Mouse (Mus musculus): ENCODE measurements at regions not wholly inside any gene's neighbourhood (a gene's known extent, or its start where the extent isn't known, plus 50 kb on each side); places are given as distances from the start of the nearest gene placed in this dataset.

DNA sequence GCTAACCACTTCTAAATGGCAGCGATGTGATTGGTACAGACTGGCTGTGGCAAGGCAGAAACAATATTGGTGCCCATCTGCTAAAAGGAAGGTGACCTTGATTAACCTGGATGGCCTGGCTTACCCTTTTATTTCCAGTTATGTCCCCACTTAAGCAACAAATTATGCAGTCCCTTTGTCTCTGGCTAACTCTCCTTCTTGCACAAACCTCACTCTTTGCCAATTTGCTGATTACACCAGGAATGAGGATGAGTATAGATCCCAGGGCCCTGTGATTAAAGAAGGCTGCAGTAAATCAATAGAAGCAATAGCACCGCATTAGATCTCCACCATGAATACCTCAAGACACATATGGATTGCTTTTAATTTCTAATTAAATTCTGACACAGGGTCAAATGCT lies 87.7 kb upstream of the Gm9747 start:
- no peaks in the 10 kb centered on the region for H3K36me3 ChIP-seq (replicated peaks)
- no peak overlapping the region for H3K9ac ChIP-seq
- no peaks in the 10 kb centered on the region for H3K9me3 ChIP-seq (replicated peaks)
- no peak overlapping the region for H3K4me2 ChIP-seq
- H3K27ac ChIP-seq (replicated peaks): no peak overlapping the region
- no peaks in the 10 kb centered on the region for H3K27me3 ChIP-seq
- H3K4me1 ChIP-seq (replicated peaks): no peaks in the 10 kb centered on the region
- 67% methylated on average over 2 of the region's 2 CpGs for WGBS (ENCODE audit: insufficient replicate concordance)
- no peak for ATAC-seq (ENCODE audit: insufficient read depth)
- no peak overlapping the region for H3K4me3 ChIP-seq (replicated peaks)

DNA sequence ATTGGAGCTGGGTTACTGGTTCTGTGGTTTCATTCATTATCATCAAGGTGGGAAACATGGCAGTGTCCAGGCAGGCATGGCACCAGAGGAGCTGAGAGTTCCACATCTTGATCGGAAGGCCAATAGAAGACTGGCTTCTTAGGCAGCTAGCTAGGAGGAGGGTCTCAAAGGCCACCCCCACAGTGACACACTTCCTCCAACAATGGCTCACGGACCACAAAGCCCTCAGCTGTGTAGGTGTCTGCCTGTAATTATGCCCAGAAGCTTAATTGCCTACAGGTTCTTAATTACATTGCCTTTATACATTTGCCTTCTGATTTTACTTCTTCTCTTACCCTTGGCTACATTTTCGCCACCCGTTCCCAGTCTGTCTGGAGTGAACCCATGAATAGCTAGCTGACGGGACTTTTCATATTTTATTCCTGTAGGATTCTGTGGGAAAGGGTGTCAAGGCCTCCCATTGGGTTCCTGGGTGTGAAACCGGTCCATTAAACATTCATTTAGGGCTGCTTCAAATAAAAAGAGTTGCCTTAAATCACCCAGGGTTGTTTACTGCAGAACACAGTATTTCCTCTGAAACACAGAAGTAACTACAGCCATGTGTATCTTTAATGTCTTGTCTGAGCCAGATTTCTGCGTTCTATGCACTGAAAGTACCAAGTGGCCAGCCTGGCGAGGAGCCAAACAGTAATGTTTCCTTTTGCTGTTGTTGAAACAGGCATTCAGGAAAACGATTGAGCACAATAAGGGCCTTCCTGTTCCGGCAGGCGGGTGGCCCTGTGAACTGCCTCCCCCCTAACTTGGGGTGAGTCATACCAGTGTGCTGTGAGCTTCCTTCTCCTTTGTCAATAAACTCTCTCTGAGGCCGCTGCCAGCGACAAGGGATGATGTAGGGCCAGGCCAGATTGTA lies 82.4 kb upstream of the Gm9747 start:
- Histone ChIP-seq H3K36me3 (replicated peaks) (no peaks in the 10 kb centered on the region), H3K27me3 (no peaks in the 10 kb centered on the region), H3K4me2 (no peak overlapping the region), H3K9ac (no peak overlapping the region), H3K27ac (replicated peaks) (no peak overlapping the region), H3K4me1 (replicated peaks) (no peaks in the 10 kb centered on the region), H3K9me3 (replicated peaks) (no peaks in the 10 kb centered on the region), H3K4me3 (replicated peaks) (no peak overlapping the region)
- WGBS (ENCODE audit: insufficient replicate concordance): 24% methylated on average over 13 of the region's 13 CpGs
- ATAC-seq (ENCODE audit: insufficient read depth): no peak

DNA sequence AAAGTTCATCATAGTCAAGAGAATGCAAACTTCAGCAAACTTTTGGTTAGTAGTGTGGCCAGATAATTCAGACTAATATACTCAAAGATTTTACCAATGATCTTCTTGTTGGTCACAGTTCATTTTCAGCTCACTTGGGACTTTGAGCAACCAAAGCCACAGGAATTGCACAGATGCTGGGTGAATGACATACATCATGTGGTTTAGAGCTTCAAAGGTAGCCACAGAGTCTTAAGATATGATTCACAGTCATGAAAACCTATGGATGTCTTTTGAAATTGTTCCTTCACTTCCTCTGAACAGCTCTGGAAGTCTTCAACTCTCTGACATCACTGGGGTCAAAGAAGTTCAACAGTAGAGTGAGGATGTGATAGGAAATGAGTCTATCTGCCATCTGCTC lies 77.0 kb upstream of the Gm9747 start:
- Histone ChIP-seq H3K9me3 (replicated peaks) (no peaks in the 10 kb centered on the region), H3K4me2 (no peak overlapping the region), H3K9ac (no peak overlapping the region), H3K27me3 (no peaks in the 10 kb centered on the region), H3K27ac (replicated peaks) (no peak overlapping the region), H3K4me1 (replicated peaks) (no peaks in the 10 kb centered on the region), H3K36me3 (replicated peaks) (no peaks in the 10 kb centered on the region), H3K4me3 (replicated peaks) (no peak overlapping the region)
- no peak for ATAC-seq (ENCODE audit: insufficient read depth)

GRCm38 (mm10) chr1:82157013-82157412 lies 75.9 kb upstream of the Gm9747 start:
- Histone ChIP-seq H3K4me2 (no peak overlapping the region), H3K4me3 (replicated peaks) (no peak overlapping the region), H3K4me1 (replicated peaks) (no peaks in the 10 kb centered on the region), H3K9me3 (replicated peaks) (no peaks in the 10 kb centered on the region), H3K27ac (replicated peaks) (no peak overlapping the region), H3K27me3 (no peaks in the 10 kb centered on the region), H3K9ac (no peak overlapping the region), H3K36me3 (replicated peaks) (no peaks in the 10 kb centered on the region)
- no peak for ATAC-seq (ENCODE audit: insufficient read depth)
- 60% methylated on average over 1 of the region's 1 CpGs for WGBS (ENCODE audit: insufficient replicate concordance)

DNA sequence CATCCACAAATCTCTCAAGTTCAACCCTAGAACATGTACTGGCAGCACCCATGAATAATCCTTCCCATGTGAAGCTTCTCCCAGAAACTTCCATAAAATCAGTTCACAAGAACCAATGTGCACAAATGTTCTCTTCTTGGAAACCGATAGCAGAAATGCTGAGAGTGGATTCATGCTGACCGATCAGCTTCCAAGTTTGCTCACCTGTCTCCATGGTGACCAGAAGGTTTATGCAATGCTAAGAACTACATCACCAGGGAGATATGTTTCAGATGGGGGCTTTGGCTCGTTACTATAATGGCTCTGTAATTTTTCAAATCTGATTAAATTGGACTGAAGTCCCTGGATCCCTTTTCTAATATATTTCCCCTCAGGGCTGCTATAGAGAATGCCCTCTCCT lies 74.4 kb upstream of the Gm9747 start:
- H3K4me2 ChIP-seq: no peak overlapping the region
- no peak overlapping the region for H3K9ac ChIP-seq
- H3K4me3 ChIP-seq (replicated peaks): no peak overlapping the region
- no peaks in the 10 kb centered on the region for H3K27me3 ChIP-seq
- no peaks in the 10 kb centered on the region for H3K4me1 ChIP-seq (replicated peaks)
- no peaks in the 10 kb centered on the region for H3K9me3 ChIP-seq (replicated peaks)
- H3K36me3 ChIP-seq (replicated peaks): no peaks in the 10 kb centered on the region
- WGBS (ENCODE audit: insufficient replicate concordance): 51% methylated on average over 3 of the region's 3 CpGs
- ATAC-seq (ENCODE audit: insufficient read depth): no peak
- no peak overlapping the region for H3K27ac ChIP-seq (replicated peaks)

- Histone ChIP-seq H3K36me3 (replicated peaks) (no peaks in the 10 kb centered on the region), H3K4me3 (replicated peaks) (no peak overlapping the region), H3K27me3 (no peaks in the 10 kb centered on the region), H3K27ac (replicated peaks) (no peak overlapping the region), H3K9me3 (replicated peaks) (no peaks in the 10 kb centered on the region), H3K9ac (no peak overlapping the region), H3K4me2 (no peak overlapping the region), H3K4me1 (replicated peaks) (no peaks in the 10 kb centered on the region)
- no peak for ATAC-seq (ENCODE audit: insufficient read depth)
- WGBS (ENCODE audit: insufficient replicate concordance): 68% methylated on average over 3 of the region's 3 CpGs
These were observed 73.7 kb upstream of the Gm9747 start for GRCm38 (mm10) chr1:82159201-82159600.

DNA sequence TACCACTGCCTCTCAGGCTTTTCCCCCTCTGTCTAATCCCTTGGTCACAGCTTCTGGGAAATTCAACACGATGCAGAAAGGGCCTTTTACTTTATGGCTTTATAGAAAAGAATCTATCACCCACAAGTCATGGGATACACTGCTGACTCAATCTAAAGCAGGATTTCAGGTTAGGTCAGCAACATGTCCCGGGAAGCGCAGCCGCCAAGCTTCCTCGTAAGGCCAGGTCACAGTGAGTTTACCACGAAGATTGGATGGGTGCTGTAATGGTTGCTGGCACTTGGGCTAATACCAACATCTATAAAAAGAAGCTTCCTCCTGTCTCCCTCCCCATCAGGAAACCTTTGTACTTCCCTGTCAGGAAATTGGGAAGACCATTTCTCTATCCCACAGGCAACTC lies 70.0 kb upstream of the Gm9747 start:
- no peak for ATAC-seq (ENCODE audit: insufficient read depth)
- Histone ChIP-seq H3K4me3 (replicated peaks) (no peak overlapping the region), H3K4me2 (no peak overlapping the region), H3K36me3 (replicated peaks) (no peaks in the 10 kb centered on the region), H3K27me3 (no peaks in the 10 kb centered on the region), H3K4me1 (replicated peaks) (no peaks in the 10 kb centered on the region), H3K9ac (no peak overlapping the region), H3K27ac (replicated peaks) (no peak overlapping the region), H3K9me3 (replicated peaks) (no peaks in the 10 kb centered on the region)
- WGBS (ENCODE audit: insufficient replicate concordance): 66% methylated on average over 6 of the region's 6 CpGs

DNA sequence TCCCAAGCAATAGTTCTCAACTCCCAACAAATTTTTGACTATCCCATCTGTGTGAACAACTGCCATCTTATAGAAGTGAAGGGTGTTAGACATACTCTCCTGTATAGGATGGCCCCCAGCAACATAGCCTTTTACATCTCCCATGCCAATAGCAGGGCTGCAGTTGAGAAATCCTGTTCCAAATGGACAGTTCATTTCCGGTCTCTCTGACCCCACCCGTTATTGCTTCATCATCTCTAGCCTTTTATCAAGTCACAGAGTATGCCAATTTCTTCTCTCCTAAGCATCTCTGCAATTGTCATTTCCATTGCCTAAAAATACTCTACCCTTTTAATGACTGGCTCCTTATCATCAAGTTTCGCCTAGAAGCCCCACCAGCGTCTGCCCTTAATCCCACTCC lies 64.8 kb upstream of the Gm9747 start:
- Histone ChIP-seq H3K4me1 (replicated peaks) (no peaks in the 10 kb centered on the region; the same call in 1 of the 2 replicates), H3K27me3 (no peaks in the 10 kb centered on the region), H3K36me3 (replicated peaks) (no peaks in the 10 kb centered on the region), H3K9ac (no peak overlapping the region), H3K4me3 (replicated peaks) (no peak overlapping the region), H3K27ac (replicated peaks) (no peak overlapping the region), H3K9me3 (replicated peaks) (no peaks in the 10 kb centered on the region), H3K4me2 (no peak overlapping the region)
- WGBS (ENCODE audit: insufficient replicate concordance): 64% methylated on average over 4 of the region's 4 CpGs
- no peak for ATAC-seq (ENCODE audit: insufficient read depth)

DNA sequence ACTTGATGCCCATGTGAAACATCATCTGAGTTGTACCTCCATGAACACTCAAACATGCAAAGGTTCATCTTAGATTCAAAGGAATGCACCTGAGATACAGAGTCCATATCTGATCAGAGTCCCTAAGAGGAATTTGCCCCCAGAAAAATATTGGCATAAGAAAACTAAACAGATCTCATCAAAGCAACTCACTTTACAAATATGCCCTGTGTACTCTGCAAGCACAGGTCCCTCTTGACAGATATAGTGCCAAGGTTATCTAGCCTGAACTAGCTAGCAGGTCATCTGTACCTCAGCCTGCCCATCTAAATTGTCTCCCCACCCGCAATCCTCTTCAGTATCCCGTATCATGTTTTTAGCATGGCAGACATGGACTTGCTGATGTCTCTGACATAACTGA lies 64.0 kb upstream of the Gm9747 start:
- Histone ChIP-seq H3K4me2 (no peak overlapping the region), H3K27ac (replicated peaks) (no peak overlapping the region; the same call in 1 of the 2 replicates), H3K36me3 (replicated peaks) (no peaks in the 10 kb centered on the region), H3K9me3 (replicated peaks) (no peaks in the 10 kb centered on the region), H3K9ac (no peak overlapping the region), H3K4me3 (replicated peaks) (no peak overlapping the region), H3K4me1 (replicated peaks) (no peaks in the 10 kb centered on the region; the same call in 1 of the 2 replicates), H3K27me3 (no peaks in the 10 kb centered on the region)
- peak; percentile 58 for ATAC-seq (ENCODE audit: insufficient read depth)
- WGBS (ENCODE audit: insufficient replicate concordance): 61% methylated on average over 2 of the region's 2 CpGs

DNA sequence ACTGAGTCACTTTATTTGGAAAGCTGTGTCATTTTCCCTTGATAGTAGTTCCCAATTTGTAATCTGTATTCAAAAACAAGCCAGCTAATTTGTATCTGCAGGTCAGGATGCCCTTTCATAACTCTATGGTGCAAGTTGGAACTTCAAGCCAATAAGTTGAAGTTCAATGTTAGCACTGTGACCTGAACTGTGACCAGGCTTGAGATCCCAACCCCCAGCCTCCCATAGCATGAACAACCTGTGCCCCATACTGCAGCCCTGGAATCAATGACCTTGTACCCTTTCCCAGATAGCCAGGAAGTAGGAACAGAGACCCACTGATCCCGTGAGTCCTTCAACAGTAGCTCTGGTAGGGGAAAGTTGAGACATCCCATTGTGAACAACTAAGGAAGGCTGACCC lies 52.5 kb upstream of the Gm9747 start:
- no peaks in the 10 kb centered on the region for H3K9me3 ChIP-seq (replicated peaks)
- H3K4me3 ChIP-seq (replicated peaks): no peak overlapping the region
- ATAC-seq (ENCODE audit: insufficient read depth): peak; percentile 61
- H3K27me3 ChIP-seq: no peaks in the 10 kb centered on the region
- no peaks in the 10 kb centered on the region; the same call in 1 of the 2 replicates for H3K4me1 ChIP-seq (replicated peaks)
- WGBS (ENCODE audit: insufficient replicate concordance): 43% methylated on average over 1 of the region's 1 CpGs
- H3K9ac ChIP-seq: no peak overlapping the region
- no peaks in the 10 kb centered on the region for H3K36me3 ChIP-seq (replicated peaks)
- no peak overlapping the region for H3K27ac ChIP-seq (replicated peaks)
- H3K4me2 ChIP-seq: no peak overlapping the region
